Mouse (Mus musculus) erythroid progenitor cell, adult 5-6 weeks (primary cell): ENCODE data around the gene Nrp1. TPM values are rescaled to one million over a fixed set of nuclear protein-coding genes. Genes with fewer than 3 reads are reported as not detected.

Experiments used
- ATAC-seq: replicated peaks from 2 replicates; pipeline ENCODE4 v1.8.0; 2016; ENCODE audit warnings: moderate number of reproducible peaks, mild to moderate bottlenecking, moderate TSS enrichment, inconsistent platforms; ENCODE audit not compliant: poor library complexity, low FRiP score, severe bottlenecking
- total RNA-seq, 2 experiments: library from RNA; stranded (forward) in 1 of 2; stranded (reverse) in 1 of 2; fragments of 150-400 nt in 1 of 2; fragments of 186-747, 209-891 nt in 1 of 2; gene quantifications; 2 replicates each; pipeline versions ENCODE4 v1.2.3 to v1.2.4; 2015 to 2017; ENCODE audit warnings: low replicate concordance in 2 of 2

The Nrp1 gene
- total RNA-seq, 2 experiments from 2014 or later = 2.0 to 3.4 TPM

DNA sequence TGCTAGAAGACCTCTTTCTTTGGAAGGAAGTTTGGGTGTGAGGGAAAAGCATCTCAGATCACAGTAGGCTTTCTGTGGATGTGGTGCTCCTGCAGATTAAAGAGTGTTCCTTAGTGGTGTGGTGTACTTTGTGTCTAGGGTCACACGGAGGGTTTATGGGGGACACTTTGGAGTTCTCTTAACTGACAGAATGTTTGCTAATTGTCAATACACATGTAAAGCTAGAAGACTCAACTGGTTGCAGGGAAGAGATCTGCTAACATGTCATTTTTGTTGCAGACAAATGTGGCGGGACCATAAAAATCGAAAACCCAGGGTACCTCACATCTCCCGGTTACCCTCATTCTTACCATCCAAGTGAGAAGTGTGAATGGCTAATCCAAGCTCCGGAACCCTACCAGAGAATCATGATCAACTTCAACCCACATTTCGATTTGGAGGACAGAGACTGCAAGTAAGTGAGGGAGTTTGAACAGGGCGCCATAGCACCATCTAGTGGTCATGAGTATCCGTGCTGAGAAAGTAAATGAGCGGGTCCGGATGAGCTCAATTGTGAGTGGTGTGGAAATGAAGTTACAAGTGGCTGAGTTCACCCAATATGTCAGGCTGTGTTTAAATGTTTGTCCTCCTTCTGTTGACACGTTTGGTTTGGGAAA lies 4.7 kb downstream of the Nrp1 start:
- ATAC-seq = no peak

DNA sequence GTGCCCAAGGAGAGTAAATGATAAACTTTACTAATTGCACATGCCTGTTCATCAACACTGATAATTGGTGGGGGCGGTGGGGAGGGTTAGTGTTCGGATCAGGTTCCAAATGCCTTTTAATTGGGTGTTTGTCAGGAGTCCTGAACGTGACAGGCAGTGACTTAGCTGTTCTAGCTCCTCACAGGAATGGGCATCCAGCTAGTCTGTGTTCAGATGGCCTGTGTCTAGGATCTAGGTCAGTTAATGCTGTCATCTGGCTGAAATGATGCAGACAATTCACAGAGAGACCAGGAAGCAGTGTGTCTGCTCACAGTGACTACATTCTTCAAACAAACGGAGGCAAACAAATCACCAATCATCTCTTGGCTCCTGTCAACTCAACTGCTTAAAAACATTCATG lies 12.1 kb downstream of the Nrp1 start:
- no peak for ATAC-seq

DNA sequence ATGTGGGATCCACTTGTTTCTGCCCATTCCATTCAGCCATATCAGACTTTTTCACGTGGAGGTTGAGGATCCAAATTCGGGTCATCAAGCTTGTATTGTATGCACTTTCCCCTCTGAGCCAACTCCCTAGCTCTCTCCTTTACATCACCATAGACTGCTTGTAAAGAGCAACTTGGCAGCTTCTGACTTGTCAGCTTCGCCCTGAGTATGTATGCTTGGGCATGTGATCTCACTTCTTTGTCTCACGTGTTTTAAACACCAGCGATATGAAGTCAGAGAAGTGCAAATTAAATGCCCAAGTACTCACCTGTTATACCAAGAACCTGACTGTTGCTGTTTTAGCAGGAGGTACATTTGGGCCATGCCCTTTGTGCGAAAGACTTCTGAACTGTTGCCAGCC lies 12.6 kb downstream of the Nrp1 start:
- ATAC-seq = no peak

DNA sequence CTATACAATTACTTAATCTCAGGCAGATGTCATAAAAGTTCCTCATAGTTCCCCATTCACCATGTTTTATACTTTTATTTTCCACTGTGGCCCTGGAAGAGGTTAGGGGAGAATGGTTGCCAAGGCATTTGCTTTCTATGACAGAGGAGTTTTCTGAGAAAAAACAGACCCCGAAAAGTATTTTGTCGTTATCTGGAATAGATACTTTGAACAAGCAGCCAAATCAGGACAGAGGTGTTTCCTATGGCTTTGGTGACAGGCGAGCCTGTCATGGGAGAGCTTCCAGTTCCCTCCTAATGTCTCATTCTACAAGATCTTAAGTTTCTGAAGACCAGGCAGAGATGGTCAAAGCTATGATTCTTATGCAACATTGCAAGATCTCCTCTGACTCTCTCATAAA lies 13.4 kb downstream of the Nrp1 start:
- ATAC-seq = no peak

DNA sequence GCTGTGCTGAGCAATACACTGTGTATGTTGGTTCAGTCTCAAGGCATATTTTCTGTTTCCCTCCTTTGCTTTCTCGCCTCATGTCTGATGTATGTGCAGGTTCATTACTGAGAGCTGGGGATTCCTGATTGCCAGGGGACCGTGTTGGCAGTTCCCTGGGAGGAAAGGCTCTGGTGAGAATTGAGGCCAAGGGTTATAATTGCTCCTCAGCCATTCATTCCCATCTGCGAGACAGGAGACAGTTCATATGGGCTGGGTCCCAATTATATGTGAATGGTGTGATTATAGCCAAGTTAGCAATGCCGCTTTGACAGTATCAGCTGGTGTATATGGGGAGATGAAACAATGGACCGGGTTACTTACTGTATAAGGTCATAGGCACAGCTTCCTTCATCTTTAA lies 14.3 kb downstream of the Nrp1 start:
- no peak for ATAC-seq

DNA sequence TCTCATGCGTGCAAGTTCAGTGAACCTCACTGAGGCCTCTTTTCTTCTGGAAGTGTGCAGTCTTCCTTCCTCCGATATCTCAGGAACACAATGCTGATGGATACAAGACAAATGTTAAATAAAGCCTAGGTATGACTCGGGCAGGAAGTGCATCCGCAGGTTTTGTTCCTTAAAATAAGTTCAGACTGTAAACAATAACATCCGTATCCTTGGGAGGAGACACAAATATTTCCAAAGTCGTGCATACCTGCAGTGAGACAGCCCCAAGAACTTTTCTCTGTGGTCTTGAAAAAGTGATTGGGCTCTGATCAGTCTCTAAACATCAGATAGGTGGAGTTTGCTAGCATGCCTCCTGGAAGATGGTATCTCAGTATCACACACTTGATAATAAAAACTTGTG lies 15.0 kb downstream of the Nrp1 start:
- ATAC-seq = no peak

DNA sequence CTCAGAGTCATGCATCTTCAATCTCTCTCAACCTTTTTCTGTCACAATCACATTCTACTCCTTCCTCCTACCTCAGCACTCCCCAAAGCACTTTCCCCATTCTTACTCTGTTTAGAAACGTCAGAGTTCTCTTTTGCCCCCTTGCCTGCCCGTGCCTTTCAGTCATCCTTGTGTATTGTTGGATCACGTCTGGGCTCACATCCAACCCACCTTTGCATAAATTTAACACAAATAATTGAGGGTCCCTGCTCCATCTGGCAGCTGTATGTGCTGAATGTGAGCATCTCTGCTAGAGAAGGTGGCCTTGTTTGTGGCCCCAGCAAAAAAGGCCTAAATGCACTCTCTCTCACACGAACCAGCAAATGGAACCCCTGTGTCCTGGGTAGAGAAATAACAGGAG lies 16.9 kb downstream of the Nrp1 start:
- ATAC-seq = no peak

DNA sequence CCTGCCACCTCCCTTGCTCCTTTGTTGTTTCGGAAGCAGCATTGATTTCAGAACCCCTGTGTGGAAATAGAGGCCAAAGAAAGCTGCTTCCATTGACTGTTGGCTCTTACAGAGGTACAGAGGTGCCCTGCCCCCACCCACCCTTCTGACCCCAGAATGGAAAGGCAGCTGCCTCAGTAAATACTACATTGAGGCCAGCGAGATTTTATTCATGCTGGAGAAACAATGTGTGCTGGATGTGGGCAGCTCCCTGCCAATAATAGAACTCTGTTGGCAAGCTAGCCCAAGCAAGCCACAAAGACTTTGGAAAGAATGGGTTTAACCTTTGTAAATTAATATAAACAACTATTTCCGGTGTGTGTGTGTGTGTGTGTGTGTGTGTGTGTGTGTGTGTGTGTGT lies 24.8 kb downstream of the Nrp1 start:
- no peak for ATAC-seq

DNA sequence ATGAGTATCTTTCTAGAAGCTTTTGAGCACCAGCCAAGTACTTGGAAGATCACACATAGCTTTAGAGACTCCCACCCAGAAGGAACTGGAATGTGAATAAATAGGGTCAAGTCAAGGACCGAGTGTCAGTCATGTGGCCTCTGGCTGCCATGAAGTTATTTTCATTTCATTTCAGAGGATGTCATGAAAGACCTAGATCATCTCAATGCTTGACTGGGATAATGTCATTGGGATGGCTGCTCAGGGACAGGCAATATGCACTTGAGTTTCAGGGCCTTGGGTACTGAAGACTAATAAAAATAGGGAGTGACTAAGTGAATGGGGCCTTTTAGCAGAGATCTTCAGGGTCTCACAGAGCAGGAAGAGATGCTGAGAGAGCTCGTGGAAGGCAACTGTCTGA lies 26.0 kb downstream of the Nrp1 start:
- ATAC-seq = no peak

DNA sequence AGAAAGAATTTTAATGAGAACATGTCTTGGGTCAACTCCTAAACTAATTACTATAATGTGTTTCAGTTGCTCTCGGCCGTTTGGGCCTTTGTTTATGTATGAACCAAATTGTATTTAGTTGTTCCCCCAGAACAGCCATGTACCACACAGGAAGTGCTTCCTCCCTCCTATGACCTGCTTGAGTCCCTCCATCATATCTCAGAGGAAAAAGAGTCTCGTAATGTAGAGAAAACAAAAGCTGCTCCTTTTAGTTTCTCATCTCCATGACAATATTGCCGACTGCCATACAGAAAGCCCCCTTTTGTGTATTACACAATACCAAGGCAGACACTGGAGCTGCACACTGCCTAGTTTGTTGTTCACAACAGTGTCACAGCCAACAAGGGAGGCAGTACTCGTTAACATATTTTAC lies 26.5 kb downstream of the Nrp1 start:
- ATAC-seq = peak; percentile 27; the same call in 1 of the 2 replicates

DNA sequence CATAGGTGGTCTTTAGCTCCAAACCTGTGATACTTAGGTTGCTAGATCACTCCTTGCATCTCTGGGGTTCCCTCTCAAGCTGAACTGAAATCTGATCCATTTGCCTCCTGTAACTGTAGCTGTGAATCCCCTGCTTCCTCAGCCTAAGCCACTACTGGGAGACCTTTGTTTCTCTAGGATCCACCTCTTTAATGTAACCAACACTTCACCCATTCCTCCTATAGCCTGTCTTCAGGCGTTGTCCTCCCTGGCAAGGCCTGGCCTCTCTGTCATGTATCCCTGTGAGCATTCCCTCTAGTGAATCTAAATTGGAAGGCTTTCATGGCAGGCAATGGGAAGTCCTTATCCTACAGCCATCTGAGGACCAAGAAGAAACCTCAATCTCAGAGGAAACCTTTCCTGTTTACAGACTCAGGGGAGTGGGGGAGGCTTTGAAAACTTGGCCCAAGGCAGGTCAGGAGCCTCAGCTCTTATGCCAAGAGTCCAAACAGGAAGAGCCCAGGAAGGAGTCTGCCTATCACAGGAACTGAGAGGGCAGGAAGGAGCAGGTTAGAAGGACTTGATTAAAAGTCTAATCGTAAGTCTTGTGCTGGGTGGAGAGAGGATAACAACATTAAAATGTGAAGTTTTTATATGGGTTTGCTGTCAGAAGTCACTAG lies 28.7 kb downstream of the Nrp1 start:
- no peak for ATAC-seq

DNA sequence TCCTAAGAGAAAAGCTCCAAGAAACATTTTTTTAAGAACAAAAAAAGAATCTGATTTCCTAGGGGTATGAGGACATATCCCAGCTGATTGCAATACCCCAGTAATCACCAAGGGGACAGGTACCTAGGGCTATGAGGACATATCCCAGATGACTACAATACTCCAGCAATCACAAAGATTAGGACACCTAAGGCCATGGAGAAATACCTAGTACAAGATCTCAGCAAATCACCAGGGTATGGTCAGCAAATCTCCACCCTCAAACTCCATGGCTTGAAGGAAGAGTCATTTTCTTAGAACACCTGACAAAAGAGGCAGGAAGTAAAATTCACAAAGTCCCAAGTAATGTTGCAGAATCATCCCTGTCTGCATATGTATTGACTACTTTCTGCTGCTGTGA lies 32.4 kb downstream of the Nrp1 start:
- no peak for ATAC-seq

DNA sequence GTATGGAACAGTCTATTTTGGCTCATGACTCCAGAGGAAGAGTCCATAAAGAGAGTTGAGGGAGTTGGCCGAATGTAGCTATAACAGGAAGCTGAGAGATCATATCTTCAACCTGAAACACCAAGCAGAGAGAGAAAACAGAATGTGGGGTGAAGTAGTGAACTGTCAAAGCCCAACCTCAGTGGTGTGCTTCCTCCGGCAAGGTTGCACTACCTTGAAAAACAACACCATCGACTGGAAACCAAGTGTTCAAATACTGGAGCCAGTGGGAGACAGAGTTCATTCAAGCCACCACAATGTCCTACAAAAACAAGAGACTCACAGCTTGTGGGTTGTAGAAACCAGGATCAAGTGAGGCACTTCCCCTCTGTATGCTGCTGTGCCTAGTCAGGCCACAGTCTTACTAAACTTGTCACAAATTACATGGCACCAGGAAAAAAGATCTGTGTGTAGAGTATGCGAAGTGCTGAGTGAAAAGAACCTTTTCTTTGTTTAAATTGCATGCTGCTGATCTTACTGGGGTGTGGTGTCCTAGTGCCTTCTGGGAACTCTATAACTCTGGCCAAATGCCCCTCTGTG lies 32.9 kb downstream of the Nrp1 start:
- ATAC-seq = no peak

DNA sequence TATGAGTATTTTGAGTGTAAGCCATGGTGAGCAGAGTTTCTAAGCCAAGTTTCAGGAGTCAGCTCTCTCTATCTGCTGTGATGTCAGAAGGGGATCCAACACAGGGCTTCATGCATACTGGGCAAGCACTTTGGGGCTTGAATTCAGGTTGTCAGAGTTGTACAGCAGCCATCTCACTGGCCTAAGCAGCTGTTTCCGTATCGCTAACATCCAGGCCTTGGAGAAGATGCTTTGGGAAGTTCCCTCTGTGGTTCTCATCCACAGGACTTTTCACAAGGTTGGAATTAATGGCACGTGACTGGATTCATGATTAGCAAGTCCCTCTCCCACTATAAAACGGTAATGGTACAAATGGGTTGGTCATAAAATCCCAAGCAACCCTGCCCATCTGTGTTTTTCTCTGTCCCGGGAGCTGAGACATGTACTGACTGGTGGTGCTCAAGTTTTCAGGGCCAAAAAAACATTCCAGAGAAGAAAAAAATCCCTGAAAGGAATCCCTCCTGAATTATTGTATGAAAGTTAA lies 36.3 kb downstream of the Nrp1 start:
- no peak for ATAC-seq

DNA sequence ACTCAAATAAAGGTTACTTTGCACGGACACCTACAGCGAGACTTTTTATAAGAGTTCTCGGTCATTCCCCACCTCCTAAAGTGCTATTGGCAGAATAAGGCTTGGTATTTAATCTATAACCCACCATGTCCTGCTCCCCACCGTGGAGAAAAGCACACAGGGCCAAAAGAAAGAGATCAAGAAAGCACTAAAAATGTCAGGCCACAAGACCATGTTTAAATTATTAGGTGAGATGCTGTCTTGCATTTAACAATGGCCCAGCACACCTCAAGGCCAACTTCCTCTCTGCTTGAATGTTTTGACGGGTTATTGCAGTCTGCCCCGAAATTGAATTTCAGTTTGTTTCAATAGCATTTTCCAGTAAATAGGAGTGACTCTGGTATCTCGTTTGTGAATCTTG lies 38.6 kb downstream of the Nrp1 start:
- ATAC-seq = no peak

DNA sequence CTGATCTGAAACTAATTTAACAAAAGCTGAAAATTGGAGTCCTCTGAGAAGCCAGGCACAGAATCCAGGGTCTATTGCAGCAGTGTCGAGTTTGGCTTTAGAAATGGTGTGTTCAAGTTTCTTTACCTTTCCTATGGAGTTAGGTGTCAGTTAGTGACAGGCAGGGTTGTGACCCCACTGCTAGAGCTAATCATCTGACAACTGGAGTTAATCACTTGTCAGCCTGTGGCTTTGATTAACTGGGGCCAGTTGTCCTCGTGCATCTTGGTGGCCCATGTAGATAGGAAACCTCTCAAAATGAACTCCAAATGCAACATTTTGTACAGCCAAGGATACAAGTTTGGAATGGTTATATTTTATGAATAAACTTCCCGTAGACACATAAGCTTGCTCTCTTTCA lies 39.0 kb downstream of the Nrp1 start:
- ATAC-seq = no peak

DNA sequence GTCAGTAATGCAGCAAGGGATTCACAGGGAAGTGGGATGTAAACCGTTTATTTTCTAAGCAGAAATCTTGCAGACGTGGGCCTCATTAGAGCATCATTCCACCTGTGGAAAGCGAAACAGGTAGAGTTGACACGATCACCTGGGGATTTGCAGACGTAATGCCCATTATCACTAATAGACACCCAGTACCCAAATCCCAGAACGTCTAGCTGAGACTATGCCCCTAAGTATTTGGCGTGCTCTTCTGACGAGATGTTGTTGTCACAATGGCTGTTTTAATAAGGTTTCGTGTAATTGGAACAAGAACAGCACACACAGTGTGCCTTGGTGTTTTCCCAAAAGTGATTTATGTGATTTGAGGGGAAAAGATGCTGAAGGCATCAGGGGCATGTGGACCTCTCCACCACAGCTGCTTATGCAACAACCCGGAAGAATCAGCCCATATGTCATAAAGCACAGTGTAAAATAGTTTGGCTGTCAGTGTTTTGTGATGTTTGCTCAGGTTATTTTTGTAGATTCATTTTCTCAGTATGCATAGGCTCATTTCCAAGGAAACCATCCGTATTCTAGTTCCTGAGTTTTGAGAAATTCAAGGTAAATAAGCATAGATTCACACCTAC lies 40.2 kb downstream of the Nrp1 start:
- ATAC-seq = no peak

DNA sequence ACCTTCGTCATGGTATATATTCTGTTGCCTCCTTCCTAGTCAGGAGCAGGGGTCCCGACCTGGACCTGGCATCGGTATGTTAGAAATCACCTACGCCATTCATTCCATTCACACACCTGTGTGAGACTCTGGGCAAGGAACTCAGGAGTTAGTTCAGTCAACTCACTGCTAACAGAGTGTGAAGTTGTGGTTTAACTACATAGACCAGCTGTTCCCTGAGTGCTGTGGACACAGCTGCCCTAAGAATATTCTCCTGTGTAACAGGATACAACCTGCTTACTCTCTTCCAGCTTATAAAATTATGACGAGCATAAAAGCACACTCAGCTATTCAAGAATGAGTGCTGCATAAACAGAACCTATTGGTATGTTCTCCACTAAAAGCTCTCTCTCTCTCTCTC lies 41.9 kb downstream of the Nrp1 start:
- ATAC-seq = no peak

DNA sequence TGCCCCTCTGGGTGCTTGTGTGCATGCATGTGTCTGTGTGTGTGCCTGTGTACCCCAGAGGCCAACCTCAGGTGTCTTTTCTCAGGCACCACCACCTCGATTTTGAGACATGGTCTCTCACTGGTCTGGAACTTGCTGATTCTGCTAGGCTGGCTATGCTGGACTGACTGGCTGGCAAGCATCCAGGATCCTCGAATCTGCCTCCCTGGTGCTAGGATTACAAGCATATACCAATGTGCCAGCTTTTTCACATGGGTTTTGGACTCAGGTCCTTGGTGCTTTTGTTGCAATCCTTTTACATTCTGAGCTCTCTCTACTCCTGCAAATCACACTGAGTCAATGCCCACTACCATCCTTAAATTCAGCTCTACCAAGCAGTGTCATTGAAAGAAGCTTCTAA lies 46.5 kb downstream of the Nrp1 start:
- no peak for ATAC-seq

DNA sequence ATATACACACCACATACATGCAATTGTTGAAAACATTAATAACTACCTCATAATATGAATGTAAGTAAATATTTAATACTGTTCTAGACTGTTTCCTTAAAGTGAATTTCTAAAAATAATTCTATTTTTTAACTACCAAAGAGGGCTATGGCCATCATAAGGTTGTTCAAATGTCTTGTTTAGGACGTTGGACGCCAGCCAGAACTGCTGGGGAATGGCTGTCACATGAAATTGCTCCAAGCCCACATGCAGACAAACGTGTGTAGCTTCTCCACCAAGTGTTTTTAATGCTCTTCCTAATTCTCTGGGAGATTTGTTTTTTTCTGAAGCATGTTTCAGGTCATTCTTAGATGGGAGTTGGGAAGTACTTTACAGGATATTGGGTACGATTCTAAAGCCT lies 55.0 kb downstream of the Nrp1 start:
- ATAC-seq = no peak
